Mouse (Mus musculus) monocyte, adult 5-6 weeks (primary cell): ENCODE measurements around the gene Ly6g6d. TPM values are rescaled to one million over a fixed set of nuclear protein-coding genes. Genes with fewer than 3 reads are reported as not detected.
"Not testable (repeated sequence)": the region's sequence is repeated elsewhere in the genome, so short reads cannot be mapped to it uniquely, and the experiment has no call there.

ENCODE experiments used
- ATAC-seq: fragments of 153-309, 156-312 bp; replicated peaks from 2 replicates; pipeline ENCODE4 v1.8.0; 2017; ENCODE audit warnings: mild to moderate bottlenecking; ENCODE audit not compliant: low TSS enrichment, insufficient number of reproducible peaks, severe bottlenecking, poor library complexity, low FRiP score
- total RNA-seq: library from RNA; stranded (forward); fragments of 200-1000, 200-491, 200-594 nt; gene quantifications from 3 replicates; pipeline ENCODE4 v1.2.3, GENCODE M21; 2017

Ly6g6d gene
- 2.3 TPM in 1 of 3 replicates, not detected in the others for total RNA-seq

DNA sequence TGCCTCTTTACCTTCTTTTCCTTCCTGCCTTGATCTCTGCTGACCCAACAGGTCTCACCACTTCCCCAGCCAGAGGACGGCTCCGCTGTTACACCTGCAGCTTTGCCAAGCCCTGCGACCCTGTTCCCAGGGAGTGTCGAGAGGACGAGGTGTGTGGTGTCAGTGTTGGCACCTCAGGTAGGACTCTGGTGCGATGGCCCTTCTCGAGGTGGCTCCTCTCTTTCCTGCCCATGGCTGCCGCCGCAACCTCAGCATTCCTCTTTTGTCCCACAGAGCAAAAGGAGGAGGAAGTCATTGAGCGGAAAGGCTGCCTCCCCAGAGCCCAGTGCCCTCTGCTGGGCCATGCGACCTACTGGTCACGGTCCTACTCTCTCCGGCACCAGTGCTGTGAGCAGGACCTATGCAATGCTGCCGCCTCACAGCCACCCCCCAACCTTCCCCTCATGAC, at the start of gene Ly6g6d:
Gene Ly6g6d (minus strand): TSS at position 280 of the 448 bp plus-strand sequence.
- peak; percentile 83 for ATAC-seq

DNA sequence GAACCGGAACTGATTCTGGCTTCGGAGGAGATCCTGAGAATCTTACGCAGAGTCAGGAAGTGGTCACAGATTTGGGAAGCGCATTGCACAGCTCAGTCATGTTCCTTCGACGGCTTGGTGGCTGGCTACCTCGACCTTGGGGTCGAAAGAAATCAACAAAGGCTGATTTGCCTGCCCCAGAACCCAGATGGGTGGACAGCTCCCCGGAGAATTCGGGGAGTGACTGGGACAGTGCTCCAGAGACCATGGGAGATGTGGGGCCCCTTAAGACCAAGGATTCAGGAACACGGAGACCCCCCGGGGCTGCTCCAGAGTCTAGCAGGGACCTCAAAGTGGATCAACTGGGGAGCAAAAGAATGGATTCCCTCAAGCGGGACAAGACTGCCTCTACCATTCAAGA, 49.2 kb upstream of the Ly6g6d start:
- no peak for ATAC-seq

DNA sequence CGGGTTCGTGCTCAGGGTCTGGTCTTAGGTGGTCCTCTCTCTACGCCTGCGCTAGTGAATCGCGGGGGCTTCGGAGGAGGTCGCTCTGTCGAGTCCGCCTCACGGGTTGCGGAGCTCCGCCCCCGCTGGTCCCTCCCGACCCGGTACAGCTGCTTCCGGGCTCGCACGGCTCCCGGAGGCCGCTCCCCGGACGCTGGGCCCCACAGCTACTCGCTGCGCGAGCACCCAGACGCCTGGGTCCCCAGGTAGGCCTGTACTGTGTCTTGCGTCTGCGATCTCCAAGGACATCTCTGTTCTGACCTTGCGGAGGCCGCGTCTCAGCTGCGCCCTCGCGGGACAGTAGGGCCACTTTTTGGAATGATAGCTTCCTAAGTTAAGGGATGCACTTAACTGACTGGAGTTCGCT, 48.3 kb upstream of the Ly6g6d start, which contains the start of gene D17H6S53E:
Gene D17H6S53E (plus strand): TSS at position 168 of the 406 bp plus-strand sequence.
- peak; percentile 20; the same call in 1 of the 2 replicates for ATAC-seq

DNA sequence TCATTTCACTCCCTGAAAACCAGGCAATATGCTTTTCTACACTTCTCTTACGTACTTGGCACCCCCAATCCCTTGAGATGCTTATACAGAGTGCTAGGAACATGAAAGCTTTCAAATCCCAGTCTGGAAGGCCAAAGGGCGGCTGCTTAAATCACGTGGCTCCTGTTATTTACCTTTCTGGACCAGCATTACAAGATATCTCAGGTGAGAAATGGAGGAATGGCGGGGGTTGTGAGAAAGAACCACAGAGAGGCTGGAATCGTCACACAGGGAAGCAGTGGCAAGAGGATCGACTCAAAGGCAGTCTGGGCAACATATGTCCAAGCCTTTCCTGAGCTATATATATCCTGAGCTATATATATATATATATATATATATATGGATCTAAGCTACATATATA, 47.7 kb upstream of the Ly6g6d start:
- no peak for ATAC-seq

DNA sequence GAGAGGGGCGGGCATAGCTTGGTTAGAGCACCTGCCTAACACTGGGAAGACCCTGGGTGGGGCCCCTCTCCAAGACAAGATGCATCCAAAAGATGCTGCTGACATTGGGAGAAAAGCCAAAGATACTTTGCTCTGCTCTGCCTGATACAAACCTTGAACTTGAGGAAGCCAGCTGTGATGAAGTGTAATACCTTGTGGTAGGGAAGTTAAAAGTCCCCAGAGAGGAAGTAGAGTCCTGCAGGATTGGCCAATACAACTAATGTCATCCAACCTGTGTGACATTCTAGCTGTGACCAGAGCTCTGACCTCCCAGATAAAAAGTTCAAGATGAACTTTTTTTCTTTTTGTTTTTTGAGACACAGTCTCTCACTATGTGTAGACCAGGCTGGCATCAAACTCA, 47.2 kb upstream of the Ly6g6d start:
- ATAC-seq = peak; percentile 33

DNA sequence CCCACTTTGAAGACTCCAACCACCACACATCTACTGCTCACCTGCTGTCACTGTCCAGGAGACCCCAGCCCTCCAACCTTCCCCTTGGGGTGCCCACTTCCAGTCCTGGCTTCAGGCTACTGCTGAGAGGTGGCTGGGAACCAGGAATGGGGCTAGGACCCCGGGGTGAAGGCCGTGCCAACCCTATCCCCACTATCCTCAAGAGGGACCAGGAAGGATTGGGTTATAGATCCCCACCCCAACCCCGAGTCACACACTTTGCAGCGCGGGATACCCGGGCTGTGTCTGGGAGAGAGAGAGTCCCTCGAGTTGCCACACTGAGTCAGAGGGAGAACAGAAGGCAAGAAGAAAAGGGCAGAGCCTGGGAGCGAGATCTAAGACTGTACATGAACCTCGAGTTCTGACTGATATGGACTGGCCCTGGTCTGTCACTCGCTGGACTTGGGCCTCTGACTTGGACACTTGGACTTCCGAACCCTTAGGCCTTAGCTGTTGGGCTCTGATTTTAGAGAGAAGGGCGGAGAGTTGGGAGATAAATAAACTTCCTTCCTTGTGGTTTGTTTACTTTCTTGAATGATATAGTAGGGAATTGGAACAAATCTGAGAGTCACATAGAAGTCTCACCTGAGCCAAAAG, 46.5 kb upstream of the Ly6g6d start:
- ATAC-seq = not testable (repeated sequence)

DNA sequence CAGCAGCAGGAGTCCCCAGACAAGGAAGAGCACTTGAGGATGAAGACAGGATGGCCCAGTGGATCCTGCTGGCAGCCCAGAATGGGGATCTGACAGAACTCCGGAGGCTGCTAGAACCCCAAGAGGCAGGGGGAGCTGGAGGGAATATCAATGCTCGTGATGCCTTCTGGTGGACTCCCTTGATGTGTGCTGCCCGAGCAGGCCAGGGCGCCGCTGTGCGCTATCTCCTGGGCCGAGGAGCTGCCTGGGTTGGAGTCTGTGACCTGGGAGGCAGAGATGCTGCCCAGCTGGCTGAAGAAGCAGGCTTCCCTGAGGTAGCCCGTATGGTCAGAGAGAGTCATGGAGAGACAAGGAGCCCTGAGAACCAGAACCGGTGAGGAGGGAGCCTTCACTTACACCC, 45.4 kb upstream of the Ly6g6d start:
- not testable (repeated sequence) for ATAC-seq

DNA sequence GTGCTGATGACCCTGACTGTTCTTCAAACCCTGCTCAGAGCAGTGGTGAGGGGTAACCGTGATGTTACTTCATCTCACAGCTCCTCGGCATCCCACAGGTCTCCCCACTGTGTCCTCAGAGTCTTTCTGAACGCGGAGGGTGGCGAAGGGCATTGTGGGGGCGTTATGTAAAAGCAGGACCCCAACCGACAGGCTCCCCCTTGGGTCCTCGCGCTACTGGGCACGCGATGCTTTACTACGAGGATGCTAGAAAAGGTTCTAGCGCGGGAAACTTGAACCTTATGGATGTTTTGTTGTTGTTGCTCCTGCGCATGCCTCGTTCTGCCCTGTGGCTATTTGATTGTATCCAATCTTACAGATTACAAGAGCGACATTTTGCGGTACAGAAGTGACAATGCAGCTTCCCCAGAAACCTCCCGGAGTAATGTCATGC, 44.0 kb upstream of the Ly6g6d start, which contains the start of gene Csnk2b:
Gene Csnk2b (minus strand): TSS at position 183 of the 433 bp plus-strand sequence.
- 0 out of 2 replicates have a peak, but pooled peaks have one; percentile 7 for ATAC-seq

DNA sequence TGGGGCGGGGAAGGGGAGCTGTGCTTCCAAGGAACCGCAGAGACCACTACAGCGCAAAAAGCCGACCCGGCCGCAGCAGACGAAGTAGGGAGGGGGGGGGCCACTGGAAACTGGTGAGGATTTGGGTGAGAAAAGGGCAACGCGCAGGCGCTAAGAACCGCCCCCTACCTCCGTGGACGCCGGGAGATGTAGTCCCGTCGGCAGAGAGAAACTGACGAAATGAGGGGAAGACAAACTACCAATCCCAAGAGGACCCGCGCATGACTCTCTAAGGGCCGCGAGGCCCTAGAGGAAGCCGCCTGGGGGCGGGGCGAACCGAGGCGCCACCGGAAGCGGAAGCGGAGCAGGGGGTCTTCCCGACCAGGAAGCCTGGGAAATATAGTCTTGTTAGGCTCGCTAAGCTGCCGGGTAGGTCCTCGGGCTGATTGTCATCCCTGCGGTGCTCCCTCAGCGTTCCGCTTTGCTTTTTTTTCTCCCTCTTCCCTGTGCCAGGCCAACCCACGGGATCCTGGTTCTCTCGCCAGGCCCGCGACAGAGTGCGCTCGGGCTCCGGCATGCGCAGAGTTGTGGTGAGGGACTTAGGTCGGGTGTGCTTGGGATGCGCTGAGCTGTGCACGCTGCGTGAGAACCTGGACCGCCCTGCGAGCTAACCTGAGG, 43.4 kb upstream of the Ly6g6d start, which contains the start of gene Gpank1:
Gene Gpank1 (plus strand): TSS at position 313 of the 657 bp plus-strand sequence.
- ATAC-seq = peak; percentile 88

DNA sequence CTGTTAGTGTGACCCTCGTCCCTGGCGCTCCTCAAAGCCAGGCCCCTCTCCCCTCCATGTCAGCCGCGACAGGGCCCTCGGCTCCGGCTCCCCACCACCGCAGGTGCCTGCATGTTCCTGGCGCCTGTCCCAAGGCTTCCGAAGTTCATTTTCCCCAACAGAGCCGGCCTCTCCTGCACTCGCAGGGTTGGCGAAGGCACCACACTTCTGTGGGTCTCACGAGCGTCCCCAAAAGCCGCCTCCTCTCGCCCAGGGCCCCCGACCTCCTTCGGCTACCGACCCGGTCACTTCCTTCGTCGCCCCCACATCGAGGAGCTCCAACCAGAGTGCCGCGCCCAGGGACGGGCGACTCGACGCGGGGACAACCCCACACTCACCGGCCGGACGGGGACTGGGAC, 42.9 kb upstream of the Ly6g6d start:
- no peak for ATAC-seq

DNA sequence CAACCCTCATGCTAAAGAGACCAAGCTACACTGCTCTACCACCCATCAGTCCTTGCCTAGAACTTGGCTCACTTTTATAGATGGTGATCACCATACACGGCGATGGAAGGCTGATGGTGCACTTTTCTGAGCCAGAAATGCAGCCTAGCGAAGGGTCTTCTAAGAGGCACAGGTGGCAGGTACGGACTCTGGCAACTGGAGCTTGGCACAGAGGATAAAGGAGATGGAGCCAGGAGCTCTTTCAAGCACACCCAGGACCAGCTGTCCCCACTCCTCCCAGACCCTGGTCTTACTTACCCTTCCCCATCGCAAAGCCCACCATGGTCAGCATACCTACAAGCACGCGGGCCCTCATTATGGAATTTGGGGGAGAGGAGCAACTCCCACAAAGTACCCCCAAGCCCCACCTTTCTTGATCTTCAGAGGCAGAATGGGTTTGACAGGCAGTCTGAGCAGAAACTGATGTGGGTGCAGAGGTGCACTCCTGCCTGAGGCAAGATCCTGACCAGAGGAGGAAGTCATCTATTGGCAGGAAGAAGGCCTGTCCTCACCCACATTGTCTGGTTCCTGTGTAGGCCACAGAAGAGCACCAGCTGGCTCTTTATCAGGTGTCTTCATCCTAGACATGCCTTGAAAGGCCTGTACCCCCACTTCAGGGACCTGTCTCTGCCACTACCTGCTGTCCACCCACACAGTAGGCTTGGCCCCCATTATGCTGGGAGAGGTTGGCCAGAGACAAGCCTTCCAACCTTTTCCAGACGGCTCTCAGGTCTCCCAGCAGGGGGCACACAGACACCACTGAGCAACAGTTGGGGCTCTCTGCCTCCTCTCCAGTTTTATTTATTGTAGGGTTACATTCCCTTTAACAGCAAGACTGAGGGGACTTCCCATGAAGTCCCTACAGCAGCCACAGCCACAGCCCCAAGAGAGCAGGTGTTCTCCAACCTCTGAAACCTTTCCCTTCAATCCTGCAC, 37.5 kb upstream of the Ly6g6d start, which contains the start of gene Ly6g5b:
Gene Ly6g5b (minus strand): TSS at position 383 of the 974 bp plus-strand sequence.
- peak; percentile 32; the same call in 1 of the 2 replicates for ATAC-seq

DNA sequence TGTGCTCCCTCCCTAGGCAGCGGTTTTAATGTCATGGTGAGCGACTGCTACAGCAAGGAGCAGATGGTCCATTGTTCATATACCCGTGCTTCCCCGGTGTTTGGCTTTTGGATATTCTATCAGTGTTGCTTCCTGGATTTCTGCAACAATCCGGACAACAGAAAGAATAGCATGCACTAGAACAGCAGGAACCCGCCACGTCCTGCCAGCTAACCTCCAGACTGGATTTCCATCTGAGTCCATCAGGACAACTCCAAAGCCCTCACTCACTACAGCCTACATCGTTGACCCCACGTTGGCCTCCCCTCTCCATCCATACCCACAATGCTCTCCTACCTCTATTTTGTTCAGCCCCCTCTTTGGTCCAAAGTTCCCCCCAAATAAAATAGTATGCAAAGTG, 33.9 kb upstream of the Ly6g6d start:
- no peak for ATAC-seq

DNA sequence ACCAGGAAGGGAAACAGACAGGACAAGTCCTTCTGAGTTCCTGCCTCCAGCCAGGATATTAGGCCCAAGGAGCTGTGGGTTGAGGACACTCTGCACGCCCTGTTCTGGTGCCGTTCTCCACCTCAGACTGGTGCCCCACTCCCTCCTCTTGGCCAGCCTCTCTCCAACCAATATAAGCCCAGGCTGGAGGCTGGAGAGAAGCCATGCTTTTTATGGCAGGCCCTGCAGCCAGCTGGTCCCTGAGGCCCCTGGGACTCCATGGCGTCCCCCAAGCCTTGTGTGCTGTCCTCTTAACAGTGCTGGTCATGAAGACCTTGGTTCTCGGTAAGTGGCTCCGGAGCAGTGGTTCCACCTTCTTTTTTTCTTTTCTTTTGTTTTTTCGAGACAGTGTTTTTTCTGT, 30.2 kb upstream of the Ly6g6d start, which contains the start of gene Ly6g5c:
Gene Ly6g5c (plus strand): TSS at position 183 of the 400 bp plus-strand sequence.
- ATAC-seq = no peak

DNA sequence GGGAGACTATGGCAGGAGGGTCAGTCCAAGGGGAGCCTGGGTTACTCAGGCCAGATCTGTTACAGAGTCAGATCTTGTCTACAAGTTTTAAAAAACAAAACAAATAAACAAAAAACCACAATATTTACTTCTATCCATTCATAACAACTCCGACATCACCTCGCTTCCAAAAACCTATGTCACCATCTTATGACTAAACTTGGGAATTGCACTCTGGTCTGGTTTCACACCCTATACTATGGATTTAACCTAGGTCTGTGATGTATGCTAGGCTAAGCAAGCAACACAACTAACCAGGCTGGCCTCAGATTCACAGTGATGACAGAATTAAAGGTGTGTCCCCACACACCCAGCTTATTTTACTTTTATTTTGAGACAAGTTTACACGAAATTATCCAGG, 28.7 kb upstream of the Ly6g6d start:
- no peak for ATAC-seq

DNA sequence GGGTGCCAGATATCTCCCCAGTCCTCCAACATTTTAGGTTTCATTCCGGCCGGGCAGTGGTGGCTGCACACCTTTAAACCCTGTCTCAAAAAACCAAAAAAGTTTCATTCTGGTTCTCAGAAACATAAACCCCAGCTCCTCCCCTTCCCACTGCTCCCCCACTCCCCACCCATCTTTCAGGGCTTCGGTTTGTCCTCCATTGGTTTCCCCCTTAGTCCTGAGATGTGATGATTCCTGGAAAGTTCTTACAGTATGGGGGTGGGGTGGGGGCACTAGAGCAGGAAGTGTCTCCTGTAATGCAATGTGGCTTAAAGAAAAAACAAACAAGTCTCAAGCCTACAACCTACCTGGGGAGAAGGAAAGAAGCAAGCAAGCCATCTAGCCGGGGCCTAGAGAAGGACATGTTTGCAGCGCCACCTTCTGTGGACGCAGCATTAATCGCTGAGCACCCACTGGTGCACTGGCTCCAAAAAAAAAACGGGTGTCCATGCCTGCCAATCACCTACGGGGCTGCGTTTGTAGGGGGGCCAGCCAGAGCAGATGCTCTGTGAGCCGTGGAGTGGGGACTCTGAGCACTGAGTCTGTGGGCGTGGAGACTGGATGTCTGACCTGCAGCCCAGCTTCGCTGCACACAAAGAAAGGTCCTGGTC, 28.0 kb upstream of the Ly6g6d start:
- ATAC-seq = no peak

DNA sequence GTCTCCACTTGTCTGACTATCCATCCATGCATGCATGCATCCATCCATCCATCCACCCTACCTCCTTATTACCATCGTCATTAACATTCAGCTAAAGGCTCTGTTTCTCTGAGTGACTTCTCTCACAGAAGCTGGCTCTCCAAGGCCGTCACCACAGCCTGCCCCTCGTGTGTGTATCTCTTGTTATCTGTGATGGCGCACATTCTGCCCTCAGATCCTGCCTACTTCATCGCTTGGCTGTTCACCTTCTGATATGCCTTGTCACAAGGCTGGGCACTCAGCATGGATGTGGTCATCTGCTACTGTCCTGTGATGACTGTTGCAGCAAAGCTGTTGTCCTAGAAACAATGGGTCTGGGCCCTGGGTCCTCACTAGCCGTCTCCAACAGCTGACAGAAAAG, 26.9 kb upstream of the Ly6g6d start:
- ATAC-seq = no peak

DNA sequence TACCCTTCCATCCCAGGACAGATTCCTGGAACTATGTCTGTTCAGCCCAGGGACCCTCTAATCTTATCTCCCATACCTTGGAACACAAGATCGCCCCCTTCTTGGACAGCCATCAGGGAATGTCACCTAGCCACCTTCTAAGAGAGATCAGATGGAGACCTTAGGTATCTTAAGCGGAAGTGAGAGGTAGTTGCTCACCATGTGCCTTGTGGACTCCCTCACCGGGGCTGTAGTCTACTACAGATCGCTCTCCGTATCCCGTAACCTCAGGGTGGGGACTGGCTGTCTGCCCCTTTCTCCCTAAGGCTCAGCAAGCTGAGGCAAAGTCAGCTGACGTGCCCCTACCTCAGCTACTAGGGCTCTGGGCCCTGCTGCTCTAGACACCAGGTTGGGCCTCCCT, 26.2 kb upstream of the Ly6g6d start:
- no peak for ATAC-seq

DNA sequence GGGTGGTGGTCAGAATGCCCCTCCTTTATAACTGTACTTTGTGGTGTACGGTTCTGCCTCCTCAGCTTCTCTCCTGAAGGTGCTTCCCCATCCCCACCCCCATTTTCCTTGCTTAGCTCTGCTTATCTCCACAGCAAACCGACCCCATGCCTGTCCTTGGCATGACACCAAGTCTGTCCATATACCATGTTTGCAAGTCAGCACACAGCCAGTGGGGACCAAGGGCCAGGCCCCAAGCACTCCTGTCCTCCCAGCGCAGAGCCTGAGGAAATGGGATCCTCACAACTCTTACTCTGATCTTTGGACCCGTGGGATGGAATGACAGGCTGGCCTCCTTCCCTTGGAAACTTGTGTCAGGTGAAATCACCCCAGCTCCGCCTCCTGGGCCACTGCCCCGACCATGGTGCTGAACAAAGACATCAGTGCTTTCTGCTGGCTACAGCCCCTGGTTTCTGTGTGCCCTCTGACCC, 25.4 kb upstream of the Ly6g6d start:
- no peak for ATAC-seq
